In the genomic region with DNA sequence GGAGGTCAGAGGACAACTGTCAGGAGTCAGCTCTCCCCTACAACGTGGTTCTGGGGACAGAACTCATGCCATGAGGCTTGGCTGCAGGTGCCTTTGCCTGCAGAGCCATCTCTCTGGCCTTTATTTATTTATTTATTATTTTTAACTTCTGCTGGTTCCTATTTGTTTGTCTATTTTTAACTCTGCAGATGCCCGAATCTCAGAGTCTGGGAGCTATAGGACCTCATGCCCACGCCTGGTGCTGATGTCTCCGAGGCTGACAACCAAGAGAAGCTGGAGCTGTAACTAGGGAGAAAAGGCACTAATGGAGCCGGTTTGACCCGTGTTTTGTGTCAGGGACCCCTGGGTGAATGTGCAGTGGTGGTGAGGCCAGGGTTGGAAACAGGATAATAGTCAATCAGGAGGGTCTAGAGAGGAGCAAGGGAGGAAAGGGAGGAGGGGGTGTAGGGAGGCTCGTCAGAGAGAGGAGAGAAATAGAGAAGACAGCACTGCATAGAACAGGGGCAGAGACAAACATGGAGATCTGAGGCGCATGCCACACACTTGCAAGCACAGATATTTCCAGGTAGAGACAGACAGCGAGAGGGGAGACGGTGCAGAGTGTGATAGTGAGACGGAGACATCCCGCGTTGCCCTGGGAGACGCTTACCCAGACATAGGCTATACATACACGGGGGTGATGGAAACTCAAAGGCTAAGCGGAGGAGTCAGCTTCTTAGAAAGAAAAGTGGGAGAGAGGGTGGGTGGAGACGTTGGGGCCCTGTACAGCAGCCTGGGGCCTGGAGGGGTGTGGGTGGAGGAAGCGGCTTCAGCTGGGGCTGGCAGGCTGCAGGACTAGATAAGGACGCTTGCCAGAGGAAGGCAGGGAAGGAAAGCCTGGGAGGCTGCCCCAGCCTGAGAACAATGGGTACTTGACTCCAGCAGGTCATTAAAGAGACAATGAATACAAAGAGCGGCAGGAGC, we compare ENCODE assay signal across 8 mouse cellular contexts. TPM values are rescaled to one million over a fixed set of nuclear protein-coding genes. Genes with fewer than 3 reads are reported as not detected.
DNase-seq lines count a peak whose midpoint lies in the region; ATAC-seq and TF ChIP-seq lines count a peak whose summit lies in the region.

No protein-coding gene starts in this region.

- H3K9me3 ChIP-seq in embryonic facial prominence, embryonic 11.5 days (replicated peaks; ENCODE audit: control insufficient read depth, low read length) = no peaks in the 10 kb centered on the region
- H3K9me3 ChIP-seq in heart, embryonic 12.5 days (replicated peaks) = no peaks in the 10 kb centered on the region
- no peaks in the 10 kb centered on the region for H3K9me3 ChIP-seq in kidney, embryonic 14.5 days (ENCODE audit: control insufficient read depth, low read length)
- H3K9me3 ChIP-seq in lung, embryonic 15.5 days = no peaks in the 10 kb centered on the region

- no peaks in the 10 kb centered on the region for H3K4me1 ChIP-seq in bone marrow, adult 2 months (ENCODE audit: control insufficient read depth, insufficient read depth, low read length)
- H3K4me1 ChIP-seq in embryonic facial prominence, embryonic 11.5 days (ENCODE audit: control insufficient read depth, insufficient read depth, low read length) = peaks cover 2% of the 10 kb centered on the region; the same call in 1 of the 2 replicates
- peaks cover 44% of the 10 kb centered on the region for H3K4me1 ChIP-seq in heart, embryonic 12.5 days (replicated peaks)
- no peaks in the 10 kb centered on the region for H3K4me1 ChIP-seq in kidney, embryonic 14.5 days (ENCODE audit: control insufficient read depth, insufficient read depth, low read length)
- H3K4me1 ChIP-seq in lung, embryonic 15.5 days = peaks cover 38% of the 10 kb centered on the region

- H3K4me3 ChIP-seq in bone marrow, adult 2 months (replicated peaks; ENCODE audit: control insufficient read depth, low read depth, low read length) = peak overlapping the region; percentile 38
- no peak overlapping the region for H3K4me3 ChIP-seq in embryonic facial prominence, embryonic 11.5 days (ENCODE audit: low read depth, low read length)
- H3K4me3 ChIP-seq in heart, embryonic 12.5 days = peak overlapping the region; percentile 20
- H3K4me3 ChIP-seq in kidney, embryonic 14.5 days (ENCODE audit: low read length) = no peak overlapping the region
- H3K4me3 ChIP-seq in lung, embryonic 15.5 days = 0 out of 2 replicates have a peak overlapping the region, but pooled peaks have one; percentile 4

- no peak for DNase-seq in embryonic facial prominence, embryonic 11.5 days (ENCODE audit: low spot score)
- DNase-seq in retina, postnatal 1 day = peak; percentile 70
- DNase-seq in cerebellum, adult 11-12 months = no peak
- DNase-seq in urinary bladder, postnatal 25 days (ENCODE audit: low spot score) = no peak

- TF ChIP-seq CTCF in bone marrow, adult 2 months (IDR thresholded peaks at IDR 0.05; ENCODE audit: control insufficient read depth, insufficient read depth, low read length) = no peak

- no peak for TF ChIP-seq POLR2A in bone marrow, adult 2 months (IDR thresholded peaks at IDR 0.05; ENCODE audit: borderline replicate concordance, control insufficient read depth, low read depth, low read length)

- peak overlapping the region; percentile 18; the same call in 1 of the 2 replicates for H3K9ac ChIP-seq in embryonic facial prominence, embryonic 11.5 days (replicated peaks; ENCODE audit: low read length)
- peak overlapping the region; percentile 38; the same call in 1 of the 2 replicates for H3K9ac ChIP-seq in heart, embryonic 12.5 days
- H3K9ac ChIP-seq in kidney, embryonic 14.5 days (ENCODE audit: low read depth, low read length) = no peak overlapping the region
- H3K9ac ChIP-seq in lung, embryonic 15.5 days = no peak overlapping the region

- peak overlapping the region; percentile 29 for H3K4me2 ChIP-seq in embryonic facial prominence, embryonic 11.5 days (ENCODE audit: low read depth, low read length)
- peak overlapping the region; percentile 60 for H3K4me2 ChIP-seq in heart, embryonic 12.5 days
- peak overlapping the region; percentile 26; the same call in 1 of the 2 replicates for H3K4me2 ChIP-seq in kidney, embryonic 14.5 days (replicated peaks; ENCODE audit: low read depth, low read length)
- H3K4me2 ChIP-seq in lung, embryonic 15.5 days = peak overlapping the region; percentile 32

- peak; percentile 57; the same call in 1 of the 2 replicates for ATAC-seq in embryonic facial prominence, embryonic 11.5 days (replicated peaks; ENCODE audit: insufficient number of reproducible peaks, low FRiP score, low TSS enrichment, low read depth)
- ATAC-seq in heart, embryonic 12.5 days (ENCODE audit: insufficient number of reproducible peaks, low FRiP score) = peak; percentile 95
- peak; percentile 73 for ATAC-seq in kidney, embryonic 14.5 days (ENCODE audit: low FRiP score, low TSS enrichment)
- ATAC-seq in lung, embryonic 15.5 days (ENCODE audit: borderline replicate concordance, extremely low read depth, low FRiP score, low TSS enrichment) = peak; percentile 80

- H3K36me3 ChIP-seq in embryonic facial prominence, embryonic 11.5 days (replicated peaks; ENCODE audit: control insufficient read depth, insufficient read depth, low read depth, low read length) = no peaks in the 10 kb centered on the region
- no peaks in the 10 kb centered on the region for H3K36me3 ChIP-seq in heart, embryonic 12.5 days
- H3K36me3 ChIP-seq in kidney, embryonic 14.5 days (ENCODE audit: control insufficient read depth, insufficient read depth, low read length) = no peaks in the 10 kb centered on the region
- no peaks in the 10 kb centered on the region for H3K36me3 ChIP-seq in lung, embryonic 15.5 days

- H3K27me3 ChIP-seq in embryonic facial prominence, embryonic 11.5 days (ENCODE audit: control insufficient read depth, insufficient read depth, low read length) = peaks cover 21% of the 10 kb centered on the region
- peaks cover 33% of the 10 kb centered on the region for H3K27me3 ChIP-seq in heart, embryonic 12.5 days (replicated peaks)
- H3K27me3 ChIP-seq in kidney, embryonic 14.5 days (ENCODE audit: control insufficient read depth, insufficient read depth, low read length) = peaks cover 32% of the 10 kb centered on the region
- peaks cover 43% of the 10 kb centered on the region for H3K27me3 ChIP-seq in lung, embryonic 15.5 days

- peak overlapping the region; percentile 11 for H3K27ac ChIP-seq in bone marrow, adult 2 months (ENCODE audit: control insufficient read depth, insufficient read depth, low read depth, low read length, poor library complexity)
- no peak overlapping the region for H3K27ac ChIP-seq in embryonic facial prominence, embryonic 11.5 days (replicated peaks; ENCODE audit: low read depth, low read length)
- peak overlapping the region; percentile 62 for H3K27ac ChIP-seq in heart, embryonic 12.5 days (ENCODE audit: poor library complexity, severe bottlenecking)
- no peak overlapping the region for H3K27ac ChIP-seq in kidney, embryonic 14.5 days (ENCODE audit: low read depth, low read length)
- peak overlapping the region; percentile 54 for H3K27ac ChIP-seq in lung, embryonic 15.5 days

- WGBS in bone marrow, adult 2 months = 37% methylated on average over 20 of the region's 20 CpGs
- WGBS in embryonic facial prominence, embryonic 11.5 days = 15% methylated on average over 20 of the region's 20 CpGs
- WGBS in heart, embryonic 12.5 days = 11% methylated on average over 20 of the region's 20 CpGs
- 20% methylated on average over 20 of the region's 20 CpGs for WGBS in kidney, embryonic 14.5 days
- 15% methylated on average over 20 of the region's 20 CpGs for WGBS in lung, embryonic 15.5 days

RNA-seq across cellular contexts. Expression of gene Ptgs1, which starts 32.0 kb away (rescaled TPM):
- 33.4 and 88.0 TPM in 2 replicates for polyA plus RNA-seq in bone marrow, adult 2 months (2011; ENCODE audit: insufficient read depth, insufficient read length, low replicate concordance, missing spikeins)
- 5.7 and 6.5 TPM in 2 replicates for polyA plus RNA-seq in embryonic facial prominence, embryonic 11.5 days (2014; fragmentation: Nextera tagmentation; extraction: Ambion mirVana)
- 25.5 and 27.2 TPM in 2 replicates for polyA plus RNA-seq in heart, embryonic 12.5 days (2016; fragmentation: Nextera tagmentation; extraction: Ambion mirVana)
- 16.4 and 24.6 TPM in 2 replicates for polyA plus RNA-seq in kidney, embryonic 14.5 days (2014; fragmentation: Nextera tagmentation; extraction: Ambion mirVana)
- 48.9 and 54.9 TPM in 2 replicates for polyA plus RNA-seq in lung, embryonic 15.5 days (2015; fragmentation: Nextera tagmentation; extraction: Ambion mirVana)

Comparison
In these comparisons a context has a peak if more than half of its experiments do, and no peak if none do; other contexts are left out.
1. H3K27ac ChIP-seq: peak in bone marrow, adult 2 months (single experiment), heart, embryonic 12.5 days (single experiment) and lung, embryonic 15.5 days (single experiment); none in embryonic facial prominence, embryonic 11.5 days (single experiment) and kidney, embryonic 14.5 days (single experiment).
2. H3K4me3 ChIP-seq: peak in bone marrow, adult 2 months (single experiment), heart, embryonic 12.5 days (single experiment) and lung, embryonic 15.5 days (single experiment); none in embryonic facial prominence, embryonic 11.5 days (single experiment) and kidney, embryonic 14.5 days (single experiment).
3. H3K9ac ChIP-seq: peak in embryonic facial prominence, embryonic 11.5 days (single experiment) and heart, embryonic 12.5 days (single experiment); none in kidney, embryonic 14.5 days (single experiment) and lung, embryonic 15.5 days (single experiment).
4. Peak in every context shown above with its lines, with median percentiles within 50 percentile points of each other: ATAC-seq and H3K4me2 ChIP-seq.